Mouse (Mus musculus): Measurements from ENCODE around the gene Pdzd4. TPM values are rescaled to one million over a fixed set of nuclear protein-coding genes. Genes with fewer than 3 reads are reported as not detected.
A peak's percentile ranks its signal among the peaks of the same experiment; 100 is the strongest.

Pdzd4 gene
- total RNA-seq, 2 experiments from 2014 or later, result 1.4 to 1.5 TPM

DNA sequence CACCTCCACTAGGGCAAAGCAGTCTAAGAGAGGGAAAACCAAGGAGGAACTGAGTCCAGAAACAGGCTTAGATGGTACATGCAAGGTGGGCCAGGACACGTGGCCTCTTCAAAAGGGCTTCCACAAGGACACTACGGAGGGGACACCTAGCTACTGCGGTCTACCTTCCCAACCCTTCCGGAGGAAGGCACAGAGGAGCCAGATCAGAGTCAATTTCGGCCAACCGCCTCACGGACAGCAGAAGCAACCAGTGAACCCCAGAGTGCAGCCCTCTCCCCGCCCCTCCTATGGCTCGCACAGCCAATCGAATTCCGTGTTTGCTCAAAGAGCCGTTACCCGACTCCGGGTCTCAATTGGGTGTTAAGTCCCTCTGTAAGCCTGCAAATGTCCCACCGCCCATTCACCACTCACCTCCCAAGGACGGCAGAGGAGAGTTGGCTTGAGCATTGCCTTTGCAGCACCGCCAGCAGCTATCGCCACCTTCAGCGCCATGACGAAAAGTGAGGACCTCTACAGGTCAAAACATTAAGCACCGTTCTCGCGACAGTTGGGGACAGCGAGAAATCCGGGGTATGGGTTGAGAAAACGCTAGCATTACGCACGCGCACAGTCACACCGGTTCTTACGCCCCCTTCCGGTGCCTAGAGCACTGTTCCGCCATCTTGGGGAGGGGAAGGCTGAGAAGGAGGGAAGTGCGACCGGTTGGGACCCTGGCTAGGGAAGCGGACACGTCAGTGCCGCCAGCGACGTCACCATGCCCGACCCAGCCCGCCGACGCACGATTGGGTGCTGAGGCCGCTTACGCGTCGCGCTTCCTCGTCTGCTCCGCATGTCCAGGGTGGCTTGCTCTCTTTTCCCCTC is 38.2 kb downstream of the Pdzd4 start, which contains the start of the genes Idh3g and Ssr4:
TSS of gene Idh3g (minus strand) at position 534 of the 861 bp plus-strand sequence.
TSS of gene Ssr4 (plus strand) at position 665 of the 861 bp plus-strand sequence.
- intact Hi-C loops (cut with DNase I), result loop anchor here (5.0 to 10.0 kb wide), 3 partner anchors 131 to 559 kb away; partner anchors contain the start of gene F8a
- peak; percentile 89 to 93 for DNase-seq

DNA sequence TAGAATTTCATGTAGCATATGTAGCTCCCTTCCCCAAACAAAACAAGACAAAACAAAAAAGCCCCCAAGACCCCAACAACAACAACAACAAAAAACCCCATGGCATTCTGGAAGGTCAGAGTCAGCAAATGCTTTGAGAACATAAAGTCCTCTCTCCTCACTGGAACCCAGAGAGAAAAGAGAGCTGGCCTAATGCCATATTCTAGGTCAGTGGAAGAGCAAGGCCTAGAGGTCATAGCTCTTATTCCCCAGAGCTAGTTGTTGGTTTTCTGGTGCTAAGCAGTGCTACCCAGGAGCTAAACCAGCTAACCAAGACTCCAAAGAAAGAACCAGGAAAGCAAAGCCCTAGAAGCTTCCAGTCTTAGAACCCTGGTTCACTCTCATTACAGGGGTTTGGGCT is 39.1 kb downstream of the Pdzd4 start:
- intact Hi-C loops (cut with DNase I), result loop anchor here (5.0 to 10.0 kb wide), 3 partner anchors 132 to 558 kb away; partner anchors contain the start of gene F8a
- DNase-seq, result no peak

DNA sequence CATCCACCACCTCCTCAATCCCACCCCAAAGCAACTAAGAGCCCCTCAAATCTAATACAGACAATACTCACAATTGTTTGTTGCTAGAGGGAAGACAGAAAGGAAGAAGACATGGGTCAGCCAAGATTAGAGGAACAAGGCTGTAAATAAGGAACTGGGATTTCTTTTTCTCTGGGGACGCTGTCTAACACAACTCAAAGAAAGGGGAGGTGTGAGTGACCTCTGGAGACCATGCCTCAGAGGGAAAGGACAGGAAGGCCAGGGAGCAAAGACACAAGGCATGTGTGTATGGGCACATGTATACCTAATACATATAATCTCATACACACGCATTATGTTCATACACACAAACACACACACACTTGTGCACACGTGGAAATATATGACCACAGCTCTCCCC is 42.5 kb downstream of the Pdzd4 start:
- intact Hi-C loops (cut with DNase I), result loop anchor here (10.0 kb wide), 1 partner anchor 303 kb away; no protein-coding TSS in a partner anchor
- DNase-seq, result no peak

DNA sequence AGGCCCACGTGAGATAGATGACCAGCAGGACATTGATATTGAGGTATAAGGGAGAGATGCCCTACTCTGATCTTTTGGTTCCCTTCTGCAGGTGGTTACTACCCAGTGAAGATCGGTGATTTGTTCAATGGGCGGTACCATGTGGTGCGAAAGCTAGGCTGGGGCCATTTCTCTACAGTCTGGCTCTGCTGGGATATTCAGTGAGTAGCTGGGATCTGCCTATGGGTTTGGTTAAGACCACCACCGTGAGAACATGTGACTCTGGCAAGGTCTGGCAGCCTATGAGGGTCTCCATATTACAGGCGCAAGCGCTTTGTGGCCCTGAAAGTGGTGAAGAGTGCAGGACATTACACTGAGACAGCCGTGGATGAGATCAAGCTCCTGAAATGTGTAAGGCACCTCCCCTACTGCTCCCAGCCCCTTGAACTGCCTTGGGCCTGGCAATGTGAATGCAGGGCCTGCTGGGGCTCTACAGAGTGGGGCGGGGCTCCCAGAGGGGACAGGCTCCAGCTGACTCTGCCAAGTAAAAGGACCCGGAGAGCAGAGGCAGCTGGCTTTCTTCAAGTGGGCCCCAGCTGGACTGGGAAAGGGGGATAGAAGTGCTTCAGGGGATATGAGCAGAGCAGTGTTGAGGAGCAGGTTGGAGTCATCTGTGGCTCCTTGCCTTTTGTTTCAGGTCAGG is 49.8 kb downstream of the Pdzd4 start:
- peak in 1 of 2 experiments; percentile 17 for DNase-seq

DNA sequence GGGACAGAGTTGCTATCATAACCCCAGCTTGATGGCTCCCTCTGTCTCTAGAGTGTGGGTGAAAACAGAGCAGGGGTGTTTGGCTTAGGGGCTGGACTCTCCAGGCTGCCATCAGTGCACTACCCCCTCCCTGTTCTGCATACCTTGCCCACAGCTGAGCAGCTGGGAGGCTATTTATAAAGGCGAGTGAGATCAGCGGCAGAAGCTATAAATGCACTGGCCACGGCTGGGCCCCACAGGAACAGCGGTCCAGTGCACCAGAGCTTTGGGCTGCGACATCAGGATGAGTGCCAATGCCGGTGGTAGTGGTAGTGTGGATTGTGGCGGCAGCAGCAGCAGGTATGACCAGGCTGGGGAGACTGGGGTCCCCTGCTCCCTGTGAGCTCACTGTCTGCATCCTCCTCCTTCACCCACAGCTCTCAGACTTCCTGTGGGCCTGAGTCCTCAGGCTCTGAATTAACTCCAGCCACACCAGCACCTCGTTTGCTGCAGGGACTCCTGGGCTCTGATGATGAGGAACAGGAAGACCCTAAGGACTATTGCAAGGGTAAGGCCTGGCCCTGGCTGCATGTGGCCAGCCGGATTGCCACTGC is 50.5 kb downstream of the Pdzd4 start, which contains the start of gene Srpk3:
TSS of gene Srpk3 (plus strand) at position 238 of the 593 bp plus-strand sequence.
- DNase-seq, result peak; percentile 17 to 45

More for the DNA sequence above, 49.8 kb downstream of the Pdzd4 start:
- intact Hi-C loops (cut with DNase I), result no loop called here

DNA sequence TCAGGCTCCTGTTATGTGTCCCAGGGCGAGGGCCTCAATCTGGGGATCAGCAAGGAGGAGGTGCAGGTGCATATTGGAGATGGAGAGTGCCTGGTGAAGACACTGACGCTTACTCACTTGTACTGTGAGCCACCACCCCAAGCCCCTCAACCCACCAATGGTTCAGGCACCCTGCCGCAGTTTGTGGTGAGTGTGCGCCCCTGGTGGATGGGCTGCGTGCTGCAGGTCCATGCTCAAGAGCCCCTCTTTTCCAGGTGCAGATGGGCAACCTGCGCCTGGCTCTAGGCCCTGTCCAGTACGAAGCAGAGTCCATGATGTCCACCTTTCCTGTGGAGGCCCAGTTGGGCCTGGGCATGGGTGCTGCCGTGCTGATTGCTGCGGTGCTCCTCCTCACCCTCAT is 57.5 kb downstream of the Pdzd4 start:
- DNase-seq, result no peak

More for the DNA sequence above, 50.5 kb downstream of the Pdzd4 start, which contains the start of gene Srpk3:
- intact Hi-C loops (cut with DNase I), result no loop called here

DNA sequence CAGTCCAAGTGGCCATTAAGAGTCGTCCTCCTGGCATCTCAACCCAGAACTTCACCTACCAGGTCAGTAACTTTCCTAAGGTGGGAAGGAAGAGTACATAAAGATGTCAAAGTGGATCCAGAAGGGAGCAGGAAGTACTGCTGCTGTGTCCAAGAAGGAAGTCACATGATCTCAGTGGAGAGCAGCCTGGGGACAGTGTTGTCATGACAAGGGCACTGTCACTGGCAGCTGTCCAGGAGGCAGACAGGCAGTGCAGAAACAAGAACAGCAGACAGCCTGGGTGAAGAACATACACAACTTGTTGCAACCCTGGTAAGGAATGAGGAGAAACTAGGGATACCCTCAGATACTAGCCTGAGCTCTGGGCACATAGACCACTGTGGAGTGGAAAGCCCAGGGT is 59.5 kb downstream of the Pdzd4 start:
- DNase-seq, result peak; percentile 49 to 54
- intact Hi-C loops (cut with DNase I), result no loop called here

More for the DNA sequence above, 57.5 kb downstream of the Pdzd4 start:
- intact Hi-C loops (cut with DNase I), result no loop called here

DNA sequence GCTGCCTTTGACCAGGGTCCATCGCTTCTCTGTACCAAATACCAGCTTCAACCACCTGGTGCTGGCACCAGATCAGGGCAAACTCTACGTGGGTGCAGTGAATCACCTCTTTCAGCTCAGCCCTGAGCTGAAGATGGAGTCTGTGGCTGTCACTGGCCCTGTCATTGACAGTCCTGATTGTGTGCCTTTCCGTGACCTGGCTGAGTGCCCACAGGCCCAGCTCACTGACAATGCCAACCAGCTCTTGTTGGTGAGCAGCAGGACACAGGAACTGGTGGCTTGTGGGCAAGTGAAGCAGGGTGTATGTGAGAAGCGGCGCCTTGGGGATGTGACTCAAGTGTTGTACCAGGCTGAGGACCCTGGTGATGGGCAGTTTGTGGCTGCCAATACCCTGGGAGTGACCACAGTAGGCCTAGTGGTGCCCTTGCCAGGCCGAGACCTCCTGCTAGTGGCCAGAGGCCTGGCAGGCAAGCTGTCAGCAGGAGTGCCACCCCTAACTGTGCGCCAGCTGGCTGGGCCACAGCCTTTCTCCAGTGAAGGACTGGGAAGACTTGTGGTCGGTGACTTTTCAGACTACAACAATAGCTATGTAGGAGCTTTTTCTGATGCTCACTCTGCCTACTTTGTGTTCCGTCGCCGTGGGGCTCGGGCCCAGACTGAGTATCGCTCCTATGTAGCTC is 66.0 kb downstream of the Pdzd4 start:
- no peak for DNase-seq
- intact Hi-C loops (cut with DNase I), result no loop called here

DNA sequence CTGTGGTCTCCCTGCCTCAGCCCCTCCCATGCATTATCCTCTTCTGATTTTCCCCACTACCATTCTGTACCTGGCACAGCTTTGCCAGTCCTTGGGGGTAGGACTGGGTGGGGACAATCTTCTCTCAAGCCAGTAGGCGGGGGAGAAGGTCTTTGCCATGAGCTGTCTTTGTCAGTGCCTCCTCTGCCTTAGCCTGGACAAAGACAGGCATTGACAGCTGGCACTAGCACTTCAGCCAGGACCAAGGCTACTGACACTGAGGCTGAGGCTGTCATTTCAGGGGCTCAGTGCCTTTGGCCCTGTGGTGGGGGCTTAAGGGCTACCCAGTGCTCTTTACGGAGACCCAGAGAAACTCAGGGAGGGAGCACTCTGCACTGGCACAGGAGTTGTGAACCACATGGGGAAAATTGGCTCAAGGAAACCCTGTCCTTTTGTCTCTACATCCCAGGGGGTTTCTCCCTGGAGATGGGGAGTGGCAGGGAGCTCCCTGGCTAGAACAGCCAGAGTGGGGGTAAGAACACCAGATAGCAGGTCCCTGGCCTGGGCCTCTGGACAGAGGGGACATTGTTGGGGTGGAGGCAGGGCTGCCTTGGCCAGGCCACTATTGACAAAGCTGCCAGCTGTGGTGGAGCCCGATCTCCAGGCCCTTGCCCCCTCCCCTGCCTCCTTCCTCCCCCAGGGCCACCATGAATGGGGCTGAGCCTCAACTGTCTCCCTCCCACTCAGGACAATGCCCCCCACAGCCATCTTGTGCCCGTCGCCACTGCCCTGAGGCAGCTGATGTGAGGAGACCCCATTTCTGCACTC is 68.2 kb downstream of the Pdzd4 start, which contains the start of gene Plxnb3:
TSS of gene Plxnb3 (plus strand) at position 757 of the 807 bp plus-strand sequence.
- no peak for DNase-seq
- intact Hi-C loops (cut with DNase I), result no loop called here

DNA sequence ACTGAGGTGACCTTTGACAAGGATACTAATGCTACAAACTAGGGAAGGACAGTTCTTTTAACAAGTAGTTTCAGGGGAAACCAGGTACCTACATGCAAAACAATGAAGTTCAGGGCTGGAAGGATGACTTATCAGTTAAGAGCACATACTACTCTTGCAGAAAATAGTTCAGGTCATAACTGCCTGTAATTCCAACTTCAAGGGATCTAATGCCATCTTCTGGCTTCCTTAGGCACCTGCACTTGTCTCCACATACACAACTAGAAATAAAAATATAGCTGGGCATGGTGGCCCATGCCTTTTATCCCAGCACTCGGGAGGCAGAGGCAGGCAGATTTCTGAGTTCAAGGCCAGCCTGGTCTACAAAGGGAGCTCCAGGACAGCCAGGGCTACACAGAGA is 75.8 kb downstream of the Pdzd4 start:
- intact Hi-C loops (cut with DNase I), result no loop called here

DNA sequence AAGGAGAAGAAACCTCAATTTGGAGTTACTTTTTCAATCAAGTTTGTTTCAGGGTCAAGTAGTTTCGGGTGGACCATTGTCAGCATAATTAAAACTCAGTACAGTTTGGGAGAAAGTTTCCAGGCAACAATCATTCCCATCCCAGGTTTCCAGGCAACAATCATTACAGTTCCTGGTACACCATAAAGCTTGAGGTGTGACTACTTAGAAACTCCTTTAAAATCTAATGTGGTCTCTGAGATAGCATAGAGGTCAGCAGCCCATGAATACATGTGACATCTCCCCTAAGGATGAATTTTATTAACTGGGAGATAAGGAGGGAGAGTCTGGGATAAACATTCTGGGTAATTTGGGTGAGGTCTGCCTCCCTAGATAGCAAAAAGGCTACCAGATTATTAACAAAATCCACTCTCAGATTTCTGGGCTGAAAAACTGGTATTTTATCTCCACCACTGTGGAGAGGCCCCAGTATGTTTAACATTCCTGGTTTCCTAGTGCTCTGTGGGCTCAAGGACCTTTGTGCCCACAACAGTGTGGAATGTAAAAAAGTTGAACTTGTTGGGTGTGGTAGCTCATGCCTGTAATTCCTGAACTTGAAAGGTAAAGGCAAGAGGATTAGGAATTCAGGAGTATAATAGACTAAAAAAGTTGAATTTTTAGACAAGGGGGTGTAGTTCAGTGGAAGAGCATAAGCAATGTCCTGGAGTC is 79.8 kb downstream of the Pdzd4 start:
- intact Hi-C loops (cut with DNase I), result no loop called here
- DNase-seq, result no peak

More for the DNA sequence above, 75.8 kb downstream of the Pdzd4 start:
- DNase-seq, result no peak

Other genes starting within 250 kb of the Pdzd4 start
- not detected for gene Dusp9, start 185.6 kb downstream of the Pdzd4 start, total RNA-seq (2021)
- 1 to 10 TPM; 5.1 to 7.1 TPM for gene Pnck, start 164.9 kb downstream of the Pdzd4 start, total RNA-seq (2021)
- gene Slc6a8, start 151.8 kb downstream of the Pdzd4 start, total RNA-seq (2021), result 100 to 1,000 TPM; 130 to 145 TPM
- gene Bcap31, start 108.8 kb downstream of the Pdzd4 start, total RNA-seq (2021), result 10 to 100 TPM; 74.2 to 83.4 TPM
- 10 to 100 TPM; 29.6 to 33.6 TPM for gene Abcd1, start 108.4 kb downstream of the Pdzd4 start, total RNA-seq (2021)
- gene Plxnb3, start 67.9 kb downstream of the Pdzd4 start, total RNA-seq (2021), result 1 to 10 TPM; 1.6 to 2.1 TPM
- gene Srpk3, start 50.6 kb downstream of the Pdzd4 start, total RNA-seq (2021), result 10 to 100 TPM; 31.0 to 33.7 TPM
- 100 to 1,000 TPM; 621 to 648 TPM for gene Idh3g, start 38.1 kb downstream of the Pdzd4 start, total RNA-seq (2021)
- gene Ssr4, start 37.9 kb downstream of the Pdzd4 start, total RNA-seq (2021), result 10 to 100 TPM; 79.0 to 89.6 TPM
- gene Avpr2, start 67.1 kb upstream of the Pdzd4 start, total RNA-seq (2021), result not detected
- gene L1cam, start 71.1 kb upstream of the Pdzd4 start, total RNA-seq (2021), result 1 to 10 TPM; 2.8 to 4.5 TPM
- gene Arhgap4, start 96.9 kb upstream of the Pdzd4 start, total RNA-seq (2021), result 1 to 10 TPM; 1.2 to 1.5 TPM
- gene Naa10, start 97.0 kb upstream of the Pdzd4 start, total RNA-seq (2021), result 10 to 100 TPM; 58.2 to 61.4 TPM
- 1 to 10 TPM; 5.4 to 6.7 TPM for gene Renbp, start 105.9 kb upstream of the Pdzd4 start, total RNA-seq (2021)
- 10 to 100 TPM; 34.3 to 37.2 TPM for gene Hcfc1, start 141.4 kb upstream of the Pdzd4 start, total RNA-seq (2021)
- 10 to 100 TPM; 54.1 to 60.7 TPM for gene Irak1, start 198.9 kb upstream of the Pdzd4 start, total RNA-seq (2021)

All from heart, postnatal 36 days (tissue).